18 mouse cellular contexts compared by ENCODE assay signal in genomic region chr7:43481191-43481590, GRCm38 (mm10). TPM values are rescaled to one million over a fixed set of nuclear protein-coding genes. Genes with fewer than 3 reads are reported as not detected.
A peak's percentile ranks its signal among the peaks of the same experiment; 100 is the strongest.
DNase-seq lines count a peak whose midpoint lies in the region; ATAC-seq lines count a peak whose summit lies in the region.
"Had no signal": no experiment of that assay in that cellular context is flagged by ENCODE, and none has a peak within 500 bp of the region (broad histone marks: within the 10 kb centered on the region; RNA-seq: fewer than 3 reads in every experiment).

No protein-coding gene starts in this region.

- peak; percentile 58 for DNase-seq in adrenal gland, adult 2 months
- no peak for DNase-seq in adrenal gland, adult 18-20 months (ENCODE audit: low spot score in 2 of 2)
- DNase-seq in right cerebral cortex, adult 18-20 months: peak; percentile 87
- DNase-seq in right cerebral cortex, postnatal 14 days: no peak
- peak; percentile 37 for DNase-seq in induced T-regulatory cell, adult 2 months (ENCODE audit: low read depth)
- no peak for DNase-seq in midbrain, embryonic 10.5 days (ENCODE audit: low spot score)
- DNase-seq in urinary bladder, postnatal 14 days (ENCODE audit: low spot score): no peak
- DNase-seq: adrenal gland, adult 8-10 months; cerebellum, postnatal 36 days; heart, adult 18-20 months; heart, postnatal 14 days had no signal

- 77% methylated on average over 3 of the region's 3 CpGs for WGBS in midbrain, embryonic 10.5 days
- 65% methylated on average over 3 of the region's 3 CpGs for WGBS in hindbrain, embryonic 13.5 days

- no peaks in the 10 kb centered on the region for H3K9me3 ChIP-seq in midbrain, embryonic 10.5 days (replicated peaks)
- no peaks in the 10 kb centered on the region for H3K9me3 ChIP-seq in hindbrain, embryonic 13.5 days
- H3K9me3 ChIP-seq: limb, embryonic 12.5 days had no signal

- H3K9ac ChIP-seq in hindbrain, embryonic 13.5 days: no peak overlapping the region
- H3K9ac ChIP-seq: limb, embryonic 12.5 days had no signal

- peaks cover 3% of the 10 kb centered on the region; the same call in 1 of the 2 replicates for H3K36me3 ChIP-seq in midbrain, embryonic 10.5 days
- H3K36me3 ChIP-seq in hindbrain, embryonic 13.5 days: peaks cover 16% of the 10 kb centered on the region
- H3K36me3 ChIP-seq: limb, embryonic 12.5 days had no signal

- ATAC-seq in hindbrain, embryonic 13.5 days (ENCODE audit: low FRiP score): no peak

- H3K4me3 ChIP-seq in midbrain, embryonic 10.5 days: no peak overlapping the region
- no peak overlapping the region for H3K4me3 ChIP-seq in hindbrain, embryonic 13.5 days
- H3K4me3 ChIP-seq: limb, embryonic 12.5 days had no signal

- no peak overlapping the region for H3K27ac ChIP-seq in midbrain, embryonic 10.5 days (replicated peaks)
- no peak overlapping the region for H3K27ac ChIP-seq in hindbrain, embryonic 13.5 days
- H3K27ac ChIP-seq: limb, embryonic 12.5 days; macrophage had no signal

- peaks cover 9% of the 10 kb centered on the region for H3K4me1 ChIP-seq in midbrain, embryonic 10.5 days
- peaks cover 47% of the 10 kb centered on the region for H3K4me1 ChIP-seq in hindbrain, embryonic 13.5 days (replicated peaks)

- no peak overlapping the region for H3K4me2 ChIP-seq in hindbrain, embryonic 13.5 days
- H3K4me2 ChIP-seq: limb, embryonic 12.5 days had no signal

- peaks cover 28% of the 10 kb centered on the region for H3K27me3 ChIP-seq in midbrain, embryonic 10.5 days (ENCODE audit: low read depth, poor library complexity, severe bottlenecking)
- H3K27me3 ChIP-seq in hindbrain, embryonic 13.5 days: peaks cover 35% of the 10 kb centered on the region

RNA-seq across cellular contexts. Expression of gene Iglon5, which starts 8.7 kb away (rescaled TPM):
- 1 to 10 TPM; 2.2 to 3.3 TPM for total RNA-seq in adrenal gland, adult 2 months (2021)
- polyA plus RNA-seq in adrenal gland, adult 2 months (2012; rRNA removed): 3.3 and 4.4 TPM in 2 replicates
- total RNA-seq in adrenal gland, adult 18-20 months (2021): 1 to 10 TPM; 1.3 to 1.5 TPM
- polyA plus RNA-seq in midbrain, embryonic 10.5 days (2016; fragmentation: Nextera tagmentation; extraction: Ambion mirVana): 0.70 and 2.0 TPM in 2 replicates
- polyA plus RNA-seq in hindbrain, embryonic 13.5 days (2015; fragmentation: Nextera tagmentation; extraction: Ambion mirVana): 7.3 and 7.8 TPM in 2 replicates
- total RNA-seq: neutrophil, adult 5-6 weeks had no signal
- polyA plus RNA-seq: liver, embryonic 16.5 days; macrophage had no signal

RNA-seq across cellular contexts. Expression of gene Vsig10l, which starts 18.2 kb away (rescaled TPM):
- 1 to 10 TPM; 2.2 to 2.8 TPM for total RNA-seq in adrenal gland, adult 2 months (2021)
- 7.9 and 10.9 TPM in 2 replicates for polyA plus RNA-seq in adrenal gland, adult 2 months (2012; rRNA removed)
- 1 to 10 TPM; 1.6 to 4.2 TPM for total RNA-seq in adrenal gland, adult 18-20 months (2021)
- polyA plus RNA-seq in midbrain, embryonic 10.5 days (2016; fragmentation: Nextera tagmentation; extraction: Ambion mirVana): 2.2 and 3.6 TPM in 2 replicates
- 9.6 and 10.8 TPM in 2 replicates for polyA plus RNA-seq in hindbrain, embryonic 13.5 days (2015; fragmentation: Nextera tagmentation; extraction: Ambion mirVana)

RNA-seq across cellular contexts. Expression of gene 4931406B18Rik, which starts 24.5 kb away (rescaled TPM):
- not detected for total RNA-seq in adrenal gland, adult 2 months (2021)
- not detected in 2 replicates for polyA plus RNA-seq in adrenal gland, adult 2 months (2012; rRNA removed)
- not detected for total RNA-seq in adrenal gland, adult 18-20 months (2021)
- not detected in 2 replicates for polyA plus RNA-seq in midbrain, embryonic 10.5 days (2016; fragmentation: Nextera tagmentation; extraction: Ambion mirVana)
- polyA plus RNA-seq in hindbrain, embryonic 13.5 days (2015; fragmentation: Nextera tagmentation; extraction: Ambion mirVana): not detected in 2 replicates
- total RNA-seq: adrenal gland, adult 8-10 months; heart, adult 18-20 months; heart, postnatal 14 days had no signal
- polyA plus RNA-seq: embryonic facial prominence, embryonic 14.5 days; kidney, embryonic 16.5 days; limb, embryonic 12.5 days; liver, embryonic 16.5 days; macrophage had no signal

RNA-seq across cellular contexts. Expression of gene Gm45233, which starts 37.3 kb away (rescaled TPM):
- 1 to 10 TPM in 1 of 2 experiments, under 1 TPM in 1; 0.58 to 1.5 TPM for total RNA-seq in adrenal gland, adult 2 months (2021)
- polyA plus RNA-seq in adrenal gland, adult 2 months (2012; rRNA removed): 1.7 and 4.6 TPM in 2 replicates
- under 1 TPM in 1 of 2 experiments, not detected in 1; 0.43 TPM for total RNA-seq in adrenal gland, adult 18-20 months (2021)
- polyA plus RNA-seq in midbrain, embryonic 10.5 days (2016; fragmentation: Nextera tagmentation; extraction: Ambion mirVana): not detected in 2 replicates
- 0.39 TPM in 2 replicates for polyA plus RNA-seq in hindbrain, embryonic 13.5 days (2015; fragmentation: Nextera tagmentation; extraction: Ambion mirVana)
- total RNA-seq: neutrophil, adult 5-6 weeks had no signal
- polyA plus RNA-seq: kidney, embryonic 16.5 days; limb, embryonic 12.5 days; macrophage had no signal

RNA-seq across cellular contexts. Expression of gene Etfb, which starts 37.3 kb away (rescaled TPM):
- 100 to 1,000 TPM; 367 to 728 TPM for total RNA-seq in adrenal gland, adult 2 months (2021)
- 33.7 and 44.2 TPM in 2 replicates for polyA plus RNA-seq in adrenal gland, adult 2 months (2012; rRNA removed)
- total RNA-seq in adrenal gland, adult 18-20 months (2021): 100 to 1,000 TPM; 440 to 834 TPM
- 246 and 264 TPM in 2 replicates for polyA plus RNA-seq in midbrain, embryonic 10.5 days (2016; fragmentation: Nextera tagmentation; extraction: Ambion mirVana)
- 149 and 154 TPM in 2 replicates for polyA plus RNA-seq in hindbrain, embryonic 13.5 days (2015; fragmentation: Nextera tagmentation; extraction: Ambion mirVana)

Comparison
In these comparisons a context has a peak if more than half of its experiments do, and no peak if none do; other contexts are left out.
1. DNase-seq: peak in adrenal gland, adult 2 months (single experiment), right cerebral cortex, adult 18-20 months (single experiment) and induced T-regulatory cell, adult 2 months (single experiment); none in adrenal gland, adult 18-20 months (0 of 2), right cerebral cortex, postnatal 14 days (single experiment), midbrain, embryonic 10.5 days (single experiment) and urinary bladder, postnatal 14 days (single experiment).